Mouse (Mus musculus): ENCODE data around the gene Rhof.
A peak's percentile ranks its signal among the peaks of the same experiment; 100 is the strongest.
"Not testable (repeated sequence)": the region's sequence is repeated elsewhere in the genome, so short reads cannot be mapped to it uniquely, and the experiment has no call there.

Gene Rhof

DNA sequence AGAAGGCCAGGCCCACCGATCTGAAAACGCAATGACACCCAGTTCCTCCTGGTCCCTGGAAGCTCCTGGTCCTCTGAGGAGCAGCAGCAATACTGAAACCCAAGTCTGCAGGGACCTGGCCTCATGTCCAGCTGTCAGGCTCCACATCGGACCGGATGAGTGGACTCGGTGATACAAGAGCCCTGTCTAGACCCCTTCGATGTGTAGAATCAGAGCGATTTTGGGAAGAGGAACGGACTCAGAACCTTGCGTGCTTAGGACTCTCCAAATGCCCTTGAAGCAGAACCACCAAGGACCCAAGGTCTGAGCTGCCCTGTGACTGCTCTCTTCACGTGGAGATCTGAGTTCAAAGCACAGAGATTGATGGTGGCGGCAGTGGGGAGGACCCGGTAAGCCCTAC is 64.4 kb downstream of the Rhof start, which contains the start of gene Tmem120b:
TSS of gene Tmem120b (plus strand) at position 301 of the 400 bp plus-strand sequence.
- DNase-seq (ENCODE audit: low spot score in 2 of 2), result no peak

DNA sequence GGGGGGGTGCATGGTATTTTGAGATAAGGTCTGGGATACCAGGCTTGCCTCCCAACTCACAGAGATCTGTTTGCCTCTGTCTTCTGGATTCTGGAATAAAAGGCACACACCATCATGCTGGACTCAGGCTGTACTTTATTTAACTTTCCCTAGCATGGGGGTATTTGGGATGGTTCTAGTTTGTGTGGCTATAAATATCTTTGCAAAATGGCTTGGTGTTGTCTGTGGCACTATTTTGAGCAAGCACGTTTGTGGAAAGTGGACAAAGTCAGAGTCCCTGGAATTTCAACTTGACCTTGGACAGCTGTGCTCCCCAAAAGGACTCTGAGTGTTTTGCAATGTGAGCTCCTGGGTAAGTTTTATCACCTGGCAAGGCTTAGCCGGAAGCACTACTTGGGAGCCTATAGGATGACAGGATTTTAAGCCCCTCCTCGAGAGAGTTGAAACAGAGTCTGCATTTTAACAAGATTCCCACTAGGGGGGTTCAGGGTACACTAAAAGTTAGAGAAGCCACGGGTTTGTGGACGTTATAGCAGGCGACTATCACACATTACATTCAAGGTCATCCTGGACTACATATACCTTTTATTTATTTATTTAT is 65.0 kb downstream of the Rhof start:
- DNase-seq (ENCODE audit: low spot score in 2 of 2), result no peak

- DNase-seq (ENCODE audit: low spot score in 2 of 2), result peak in 1 of 2 experiments; percentile 54
Measured at GRCm38 (mm10) chr5:123064207-123064606, 68.3 kb downstream of the Rhof start.

DNA sequence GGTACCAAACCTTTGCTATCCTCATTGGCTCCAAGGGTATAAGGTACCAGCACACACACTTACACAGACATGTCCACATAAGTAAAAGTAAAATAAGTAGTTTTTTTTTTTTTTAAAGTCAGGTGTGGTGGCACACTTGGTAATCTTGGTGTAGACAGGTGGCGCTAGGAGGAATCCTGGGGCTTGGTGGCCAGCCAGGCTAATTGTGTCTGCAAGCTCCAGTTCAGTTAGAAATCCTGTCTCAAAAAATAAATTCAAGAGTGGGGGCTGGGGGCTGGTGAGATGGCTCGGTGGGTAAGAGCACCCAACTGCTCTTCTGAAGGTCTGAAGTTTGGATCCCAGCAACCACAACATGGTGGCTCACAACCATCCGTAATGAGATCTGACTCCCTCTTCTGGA is 69.4 kb downstream of the Rhof start:
- no peak for DNase-seq (ENCODE audit: low spot score in 2 of 2)

DNA sequence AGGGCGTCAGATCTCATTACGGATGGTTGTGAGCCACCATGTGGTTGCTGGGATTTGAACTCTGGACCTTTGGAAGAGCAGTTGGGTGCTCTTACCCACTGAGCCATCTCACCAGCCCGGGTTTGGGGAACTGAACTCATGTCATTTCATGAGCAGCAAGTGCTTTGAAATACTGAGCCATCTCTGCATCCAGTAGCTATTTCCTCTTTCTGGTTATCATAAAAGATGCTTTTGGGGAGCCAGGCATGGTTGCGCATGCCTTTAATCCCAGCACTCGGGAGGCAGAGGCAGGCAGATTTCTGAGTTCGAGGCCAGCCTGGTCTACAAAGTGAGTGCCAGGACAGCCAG is 71.1 kb downstream of the Rhof start:
- not testable (repeated sequence) for DNase-seq (ENCODE audit: low spot score in 2 of 2)

- DNase-seq (ENCODE audit: low spot score in 2 of 2), result no peak
Measured at GRCm38 (mm10) chr5:123060706-123061401, 71.6 kb downstream of the Rhof start.

GRCm38 (mm10) chr5:123059757-123060520 is 72.6 kb downstream of the Rhof start:
- DNase-seq (ENCODE audit: low spot score in 2 of 2), result peak in 1 of 2 experiments; percentile 45

- no peak for DNase-seq (ENCODE audit: low spot score in 2 of 2)
Measured at GRCm38 (mm10) chr5:123058251-123059102, 74.0 kb downstream of the Rhof start.

DNA sequence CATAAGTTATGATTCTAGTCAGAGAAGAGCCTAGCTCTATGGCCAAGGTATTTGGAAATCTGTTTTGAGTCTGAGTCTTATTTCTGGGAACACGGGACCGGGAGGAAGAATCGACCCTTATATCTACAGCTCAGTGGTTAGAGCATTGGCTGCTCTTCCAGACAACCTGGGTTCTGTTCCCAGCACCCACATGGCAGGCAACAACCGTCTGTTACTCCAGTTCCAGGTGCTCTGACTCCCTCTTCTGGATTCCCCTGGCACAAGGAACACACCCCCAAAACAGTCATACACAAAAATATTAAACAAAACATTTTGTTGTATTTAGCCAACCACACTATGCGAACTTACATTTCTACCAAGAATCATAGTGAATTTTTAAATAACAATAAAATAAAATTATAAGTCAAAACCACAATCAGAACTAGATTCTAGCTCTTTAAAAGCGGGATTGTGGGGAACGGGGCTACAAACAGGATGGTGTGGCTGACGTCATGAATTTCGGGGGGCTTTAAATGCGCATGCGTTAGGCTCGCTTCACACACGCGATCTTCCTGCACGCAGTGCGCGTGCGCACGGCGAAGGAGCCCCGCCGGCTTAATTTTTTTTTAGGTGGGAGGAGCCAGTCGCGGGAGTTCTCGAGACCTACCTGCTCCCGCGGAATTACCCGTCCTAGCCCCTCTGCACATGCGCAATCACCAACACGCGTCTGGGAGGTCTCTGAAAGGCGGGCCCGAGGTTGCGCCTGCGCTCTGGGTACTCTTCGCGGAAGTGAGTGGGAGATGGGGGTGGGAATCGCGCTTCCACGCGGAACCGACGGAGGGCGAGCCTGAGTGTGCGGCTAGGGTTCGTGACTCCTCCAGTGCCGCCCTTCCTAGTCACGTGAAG is 74.9 kb downstream of the Rhof start:
- peak; percentile 99 for DNase-seq (ENCODE audit: low spot score in 2 of 2)
